Comparison of ENCODE assay signal across 12 mouse cellular contexts in genomic region chr3:65941052-65941451, GRCm38 (mm10).
"Had no signal": no experiment of that assay in that cellular context is flagged by ENCODE, and none has a peak within 500 bp of the region (broad histone marks: within the 10 kb centered on the region; RNA-seq: fewer than 3 reads in every experiment).

No protein-coding gene starts in this region.

- H3K4me1 ChIP-seq: limb, embryonic 10.5 days; liver, embryonic 15.5 days; midbrain, embryonic 15.5 days; neural tube, embryonic 12.5 days; stomach, embryonic 15.5 days had no signal

- H3K27me3 ChIP-seq: liver, embryonic 15.5 days; megakaryocyte, embryonic 14.5 days; midbrain, embryonic 15.5 days; neural tube, embryonic 12.5 days; stomach, embryonic 15.5 days had no signal

- ATAC-seq: lung, postnatal 0 days; midbrain, embryonic 15.5 days had no signal

- DNase-seq: kidney, postnatal 10 days; lung, adult 2 months; lung, postnatal 36 days; thymus, postnatal 4 days had no signal

- H3K9me3 ChIP-seq: limb, embryonic 10.5 days; liver, embryonic 15.5 days; megakaryocyte, embryonic 14.5 days; midbrain, embryonic 15.5 days; neural tube, embryonic 12.5 days; stomach, embryonic 15.5 days had no signal

- H3K4me3 ChIP-seq: left cerebral cortex, adult 2 months; limb, embryonic 10.5 days; liver, embryonic 15.5 days; megakaryocyte, embryonic 14.5 days; midbrain, embryonic 15.5 days; neural tube, embryonic 12.5 days; stomach, embryonic 15.5 days had no signal
